Mouse (Mus musculus) layer of hippocampus, adult 11-12 months (tissue): Measurements from ENCODE around the gene Serpinb6a.

Experiments used
- DNase-seq: peaks from one replicate; pipeline ENCODE4 v3.0.0; 2022; ENCODE audit warnings: low spot score

Serpinb6a gene

DNA sequence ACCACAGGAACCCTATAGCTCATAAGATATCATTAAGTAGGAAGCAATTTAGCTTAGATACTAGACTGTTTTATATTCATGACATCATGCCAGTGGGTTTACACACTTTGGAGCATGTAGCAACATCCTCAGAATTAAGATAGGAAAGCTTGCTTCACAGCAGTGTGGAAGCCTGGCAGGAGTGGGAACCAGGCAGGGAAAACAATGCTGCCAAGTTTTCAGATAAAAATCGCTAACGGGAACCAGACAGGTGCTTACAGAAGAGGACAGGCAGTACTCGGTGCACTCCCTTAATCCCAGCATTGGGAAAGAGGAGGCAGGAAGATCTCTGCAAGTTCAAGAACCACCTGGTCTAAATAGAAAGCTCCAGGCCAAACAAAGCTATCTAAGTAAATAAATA, 95.8 kb downstream of the Serpinb6a start:
- no peak for DNase-seq

DNA sequence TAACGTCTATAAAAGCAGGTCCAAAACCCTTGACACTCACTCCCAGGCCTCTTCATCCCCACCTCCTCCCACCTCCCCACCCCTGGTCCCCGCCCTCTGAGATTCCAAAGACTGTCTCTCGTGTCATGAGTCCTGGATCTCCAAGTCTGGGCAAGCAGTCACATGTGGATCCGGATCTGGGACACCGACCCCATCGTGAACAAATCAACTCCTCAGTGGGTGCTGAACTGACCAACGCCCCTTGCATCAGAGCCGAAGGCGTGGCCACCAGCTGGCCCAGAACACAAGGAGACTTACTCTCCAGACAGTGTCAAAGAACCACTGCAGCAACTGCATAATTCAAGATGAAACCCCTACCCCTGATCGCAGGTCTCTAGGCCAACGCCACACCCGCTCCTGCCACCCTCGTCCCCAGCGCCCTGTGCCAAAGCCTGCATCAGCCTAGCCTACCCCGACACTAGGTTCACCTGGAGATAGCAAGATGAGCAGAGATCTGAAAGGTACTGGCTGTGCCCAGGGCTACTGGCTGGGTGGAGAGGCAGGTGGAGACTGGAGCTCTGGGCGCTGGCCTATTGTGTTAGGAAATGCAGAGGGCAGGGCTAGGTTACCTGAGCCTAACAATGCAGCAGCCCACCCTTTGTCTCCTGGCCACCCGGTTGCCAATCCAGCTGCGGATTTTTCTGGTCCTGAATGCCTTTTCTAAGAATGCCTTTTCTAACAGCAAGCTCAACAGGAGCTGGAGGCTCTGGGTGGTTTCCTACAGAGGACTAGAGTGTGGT, 97.2 kb downstream of the Serpinb6a start, which contains the start of gene Serpinb6c:
Gene Serpinb6c, minus strand, starts transcription at position 533 of the 779 bp plus-strand sequence.
- no peak for DNase-seq

DNA sequence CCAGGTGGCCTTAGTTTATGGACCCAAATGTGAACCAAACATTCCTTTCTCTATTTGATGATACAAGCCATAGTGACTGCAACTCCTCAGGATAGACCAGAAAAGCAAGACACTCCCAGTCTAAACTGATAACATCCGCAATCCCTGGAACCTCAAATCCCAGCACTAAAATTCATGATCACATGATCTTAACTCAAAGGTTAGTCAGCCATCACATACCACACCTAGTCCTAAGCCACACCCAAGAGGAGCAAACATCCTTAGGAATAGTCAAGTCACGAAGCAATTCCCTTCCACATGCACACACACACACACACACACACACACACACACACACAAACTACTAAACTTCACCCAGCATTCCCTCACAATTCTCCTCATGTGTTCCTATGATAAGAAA, 99.3 kb downstream of the Serpinb6a start:
- DNase-seq, result no peak

DNA sequence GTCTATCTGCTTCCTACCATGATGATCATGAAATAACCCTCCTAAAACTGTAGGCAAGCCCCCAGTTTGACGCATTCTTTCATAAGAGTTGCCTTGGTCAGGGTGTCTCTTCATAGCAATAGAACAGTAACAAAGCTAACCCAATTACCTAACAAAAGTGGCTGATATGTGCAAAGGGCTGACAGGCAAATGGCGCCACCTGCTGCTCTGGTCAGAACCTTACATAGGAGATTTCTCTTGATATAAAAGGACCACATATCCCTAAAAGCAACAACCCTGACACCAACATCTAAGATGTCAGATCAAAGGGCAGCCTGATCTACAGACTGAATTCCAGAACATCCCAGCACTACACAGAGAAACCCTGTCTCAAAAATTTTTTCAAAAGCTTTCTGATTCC, 108.4 kb downstream of the Serpinb6a start:
- peak; percentile 21 for DNase-seq
